Mouse (Mus musculus): ENCODE measurements around the gene Ces2b. TPM values are rescaled to one million over a fixed set of nuclear protein-coding genes. Genes with fewer than 3 reads are reported as not detected.

Ces2b gene
- total RNA-seq, 2 experiments from 2014 or later, result 0.25 to 0.34 TPM

Other genes with a start within 250 kb of the Ces2b start
- gene Pdp2, start 240.1 kb upstream of the Ces2b start, total RNA-seq (2021), result 10 to 100 TPM in 1 of 2 experiments, 1 to 10 TPM in 1; 7.2 to 10.6 TPM
- 1 to 10 TPM; 3.2 to 3.6 TPM for gene Cdh16, start 207.2 kb upstream of the Ces2b start, total RNA-seq (2021)
- gene Rrad, start 200.2 kb upstream of the Ces2b start, total RNA-seq (2021), result 100 to 1,000 TPM; 221 to 337 TPM
- 10 to 100 TPM; 65.1 to 71.7 TPM for gene Ciao2b, start 189.6 kb upstream of the Ces2b start, total RNA-seq (2021)
- gene Ces2a, start 97.6 kb upstream of the Ces2b start, total RNA-seq (2021), result not detected
- gene Ces2c, start 15.5 kb downstream of the Ces2b start, total RNA-seq (2021), result not detected
- gene Ces2e, start 94.7 kb downstream of the Ces2b start, total RNA-seq (2021), result under 1 TPM; 0.62 to 0.79 TPM
- gene Ces2f, start 115.8 kb downstream of the Ces2b start, total RNA-seq (2021), result not detected
- 1 to 10 TPM; 2.9 to 4.7 TPM for gene Ces2g, start 130.1 kb downstream of the Ces2b start, total RNA-seq (2021)
- gene Ces2h, start 169.3 kb downstream of the Ces2b start, total RNA-seq (2021), result not detected
- not detected for gene Ces3a, start 217.0 kb downstream of the Ces2b start, total RNA-seq (2021)

Measured in heart, postnatal 10 days (tissue).